Mouse (Mus musculus) midbrain, embryonic 15.5 days (tissue): ENCODE measurements around the gene Cd209c. TPM values are rescaled to one million over a fixed set of nuclear protein-coding genes. Genes with fewer than 3 reads are reported as not detected.

Source experiments
- ATAC-seq: fragments of 200-750 bp; cut with Nextera tagmentation; replicated peaks from 2 replicates; pipeline ENCODE4 v1.8.0; 2017; ENCODE audit warnings: moderate TSS enrichment
- H3K27ac ChIP-seq: fragments of 300-500 bp; sonication (generic); 2 replicates; pipeline ENCODE4 v1.5.1; 2015; ENCODE audit warnings: mild to moderate bottlenecking, inconsistent platforms
- H3K27me3 ChIP-seq: fragments of 300-500 bp; sonication (generic); replicated peaks from 2 replicates; pipeline ENCODE4 v1.6.1; 2015; ENCODE audit warnings: inconsistent platforms
- H3K36me3 ChIP-seq: fragments of 300-500 bp; sonication (generic); replicated peaks from 2 replicates; pipeline ENCODE4 v1.6.1; 2015; ENCODE audit warnings: inconsistent platforms
- H3K4me1 ChIP-seq: fragments of 300-500 bp; sonication (generic); 2 replicates; pipeline ENCODE4 v1.6.1; 2015; ENCODE audit warnings: inconsistent platforms
- H3K4me2 ChIP-seq: fragments of 300-500 bp; sonication (generic); 2 replicates; pipeline ENCODE4 v1.6.1; 2015; ENCODE audit warnings: inconsistent platforms, mild to moderate bottlenecking, moderate library complexity
- H3K4me3 ChIP-seq: fragments of 300-500 bp; sonication (generic); 2 replicates; pipeline ENCODE4 v1.5.1; 2015; ENCODE audit warnings: mild to moderate bottlenecking, inconsistent platforms
- H3K9ac ChIP-seq: fragments of 300-500 bp; sonication (generic); 2 replicates; pipeline ENCODE4 v1.6.1; 2015; ENCODE audit warnings: mild to moderate bottlenecking, inconsistent platforms
- H3K9me3 ChIP-seq: fragments of 300-500 bp; sonication (generic); 2 replicates; pipeline ENCODE4 v1.6.1; 2016; ENCODE audit warnings: inconsistent platforms
- WGBS: fragments of 180-500 bp; shearing (Covaris S2); methylation state at CpG from one replicate; pipeline ENCODE4 v1.1.7; 2015; ENCODE audit warnings: mixed read lengths; 5-methylcytosine and 5-hydroxymethylcytosine counted together
- polyA plus RNA-seq: library from polyadenylated mRNA; unstranded; fragments of >200 nt; fragmentation: Nextera tagmentation; extraction: Ambion mirVana; gene quantifications from 2 replicates; pipeline ENCODE4 v1.2.1, GENCODE M21; 2015

Cd209c gene
- polyA plus RNA-seq, result 0.57 and 0.80 TPM in 2 replicates

GRCm38 (mm10) chr8:3954646-3955045 is at the start of gene Cd209c:
TSS of gene Cd209c (minus strand) at chr8:3954746.
- H3K4me3 ChIP-seq, result no peak within 1 kb of the TSS
- ATAC-seq, result no peak
- WGBS, result 78% methylated on average over 1 of the region's 1 CpGs
- H3K9me3 ChIP-seq, result peaks cover 5% of the 10 kb centered on the region; the same call in 1 of the 2 replicates
- no peak within 1 kb of the TSS for H3K9ac ChIP-seq
- H3K4me1 ChIP-seq, result no peaks in the 10 kb centered on the region
- no peak within 1 kb of the TSS for H3K4me2 ChIP-seq
- no peak within 1 kb of the TSS for H3K27ac ChIP-seq
- H3K36me3 ChIP-seq, result no peaks in the 10 kb centered on the region
- H3K27me3 ChIP-seq, result no peaks in the 10 kb centered on the region

- no peak overlapping the region for H3K9ac ChIP-seq
Observed at GRCm38 (mm10) chr8:3994219-3994618, 39.7 kb upstream of the Cd209c start.

GRCm38 (mm10) chr8:3956037-3956436 is 1.5 kb upstream of the Cd209c start:
- no peak for ATAC-seq
- WGBS, result 60% methylated on average over 1 of the region's 1 CpGs
- H3K4me1 ChIP-seq, result no peaks in the 10 kb centered on the region
- H3K9me3 ChIP-seq, result peaks cover 5% of the 10 kb centered on the region; the same call in 1 of the 2 replicates
- H3K4me2 ChIP-seq, result no peak overlapping the region
- no peak overlapping the region for H3K27ac ChIP-seq
- H3K9ac ChIP-seq, result no peak overlapping the region
- H3K36me3 ChIP-seq, result no peaks in the 10 kb centered on the region
- no peaks in the 10 kb centered on the region for H3K27me3 ChIP-seq
- H3K4me3 ChIP-seq, result no peak overlapping the region

More at GRCm38 (mm10) chr8:3994219-3994618, 39.7 kb upstream of the Cd209c start:
- H3K36me3 ChIP-seq, result no peaks in the 10 kb centered on the region
- 0 out of 2 replicates have a peak, but pooled peaks have one; percentile 39 for ATAC-seq
- H3K9me3 ChIP-seq, result 0 out of 2 replicates have a peak, but pooled peaks cover 2% of the 10 kb centered on the region
- no peaks in the 10 kb centered on the region for H3K4me1 ChIP-seq
- H3K4me3 ChIP-seq, result peak overlapping the region; percentile 17; the same call in 1 of the 2 replicates
- peak overlapping the region; percentile 31 for H3K4me2 ChIP-seq
- H3K27me3 ChIP-seq, result no peaks in the 10 kb centered on the region
- 43% methylated on average over 42 of the region's 42 CpGs for WGBS
- H3K27ac ChIP-seq, result no peak overlapping the region

- H3K4me3 ChIP-seq, result no peak overlapping the region
- no peak for ATAC-seq
- no peak overlapping the region for H3K27ac ChIP-seq
- no peaks in the 10 kb centered on the region for H3K27me3 ChIP-seq
- no peaks in the 10 kb centered on the region for H3K36me3 ChIP-seq
- no peaks in the 10 kb centered on the region for H3K4me1 ChIP-seq
- no peak overlapping the region for H3K9ac ChIP-seq
- H3K4me2 ChIP-seq, result no peak overlapping the region
- H3K9me3 ChIP-seq, result peaks cover 8% of the 10 kb centered on the region
- WGBS, result 96% methylated on average over 3 of the region's 3 CpGs
Observed at GRCm38 (mm10) chr8:3940023-3940422, 14.5 kb downstream of the Cd209c start.

- no peak for ATAC-seq
- Histone ChIP-seq H3K9me3 (peaks cover 13% of the 10 kb centered on the region), H3K27me3 (no peaks in the 10 kb centered on the region), H3K36me3 (no peaks in the 10 kb centered on the region), H3K4me1 (no peaks in the 10 kb centered on the region), H3K27ac (no peak within 1 kb of the TSS), H3K4me3 (no peak within 1 kb of the TSS), H3K4me2 (no peak within 1 kb of the TSS), H3K9ac (no peak within 1 kb of the TSS)
- WGBS, result 89% methylated on average over 3 of the region's 3 CpGs
Observed at GRCm38 (mm10) chr8:3926744-3927143, 27.8 kb downstream of the Cd209c start, which contains the start of gene Cd209b. TSS of gene Cd209b (minus strand) at chr8:3926844.

Other genes with a start within 250 kb of the Cd209c start
- gene Clec4g, start 234.1 kb downstream of the Cd209c start, polyA plus RNA-seq, result not detected in 2 replicates
- 0.23 TPM in 1 of 2 replicates, not detected in the other for gene Cd209a, start 205.8 kb downstream of the Cd209c start, polyA plus RNA-seq
- not detected in 2 replicates for gene Cd209e, start 100.4 kb downstream of the Cd209c start, polyA plus RNA-seq
- gene Cd209d, start 76.2 kb downstream of the Cd209c start, polyA plus RNA-seq, result not detected in 2 replicates
- gene Cd209b, start 27.9 kb downstream of the Cd209c start, polyA plus RNA-seq, result not detected in 2 replicates
- 0.18 and 0.39 TPM in 2 replicates for gene Cd209f, start 151.1 kb upstream of the Cd209c start, polyA plus RNA-seq
- not detected in 2 replicates for gene Cd209g, start 179.4 kb upstream of the Cd209c start, polyA plus RNA-seq
- 128 and 136 TPM in 2 replicates for gene Evi5l, start 211.8 kb upstream of the Cd209c start, polyA plus RNA-seq